Mouse (Mus musculus): Measurements from ENCODE around the gene Olfr1418. TPM values are rescaled to one million over a fixed set of nuclear protein-coding genes. Genes with fewer than 3 reads are reported as not detected.

The Olfr1418 gene
- polyA plus RNA-seq, 1 experiment from 2014 or later: not detected

DNA sequence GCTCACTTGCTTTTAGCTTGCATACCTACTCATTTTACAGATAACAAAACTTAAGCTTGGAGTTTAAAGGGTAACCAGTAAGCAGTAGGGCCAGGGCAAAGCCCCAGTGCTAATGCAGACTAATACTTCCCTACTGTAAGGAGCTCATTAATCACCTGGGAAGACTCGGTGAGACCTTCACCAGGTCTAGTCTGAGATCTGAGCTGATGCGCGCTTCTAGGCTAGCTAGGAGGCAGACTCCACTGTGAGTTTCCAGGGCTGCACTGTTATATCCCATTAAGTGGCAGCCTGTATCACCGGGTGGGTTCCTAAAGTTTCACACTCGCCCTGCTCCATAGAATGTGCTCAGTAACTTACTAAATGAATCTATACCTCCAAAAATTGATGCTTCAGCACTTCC is 43.3 kb downstream of the Olfr1418 start:
- peaks cover 2% of the 10 kb centered on the region for H3K4me1 ChIP-seq (ENCODE audit: control insufficient read depth, insufficient read depth, low read length)
- WGBS: 9% methylated on average over 5 of the region's 5 CpGs
- ATAC-seq (replicated peaks; ENCODE audit: insufficient number of reproducible peaks, low FRiP score, low TSS enrichment, low read depth): no peak
- H3K27ac ChIP-seq (replicated peaks; ENCODE audit: low read depth, low read length): no peak overlapping the region
- no peaks in the 10 kb centered on the region for H3K36me3 ChIP-seq (replicated peaks; ENCODE audit: control insufficient read depth, insufficient read depth, low read depth, low read length)
- H3K4me2 ChIP-seq (ENCODE audit: low read depth, low read length): 0 out of 2 replicates have a peak overlapping the region, but pooled peaks have one; percentile 13
- H3K27me3 ChIP-seq (ENCODE audit: control insufficient read depth, insufficient read depth, low read length): peaks cover 18% of the 10 kb centered on the region
- no peaks in the 10 kb centered on the region for H3K9me3 ChIP-seq (replicated peaks; ENCODE audit: control insufficient read depth, low read length)
- no peak overlapping the region for H3K9ac ChIP-seq (replicated peaks; ENCODE audit: low read length)
- DNase-seq (ENCODE audit: low spot score): no peak
- H3K4me3 ChIP-seq (ENCODE audit: low read depth, low read length): no peak overlapping the region; the same call in 1 of the 2 replicates

DNA sequence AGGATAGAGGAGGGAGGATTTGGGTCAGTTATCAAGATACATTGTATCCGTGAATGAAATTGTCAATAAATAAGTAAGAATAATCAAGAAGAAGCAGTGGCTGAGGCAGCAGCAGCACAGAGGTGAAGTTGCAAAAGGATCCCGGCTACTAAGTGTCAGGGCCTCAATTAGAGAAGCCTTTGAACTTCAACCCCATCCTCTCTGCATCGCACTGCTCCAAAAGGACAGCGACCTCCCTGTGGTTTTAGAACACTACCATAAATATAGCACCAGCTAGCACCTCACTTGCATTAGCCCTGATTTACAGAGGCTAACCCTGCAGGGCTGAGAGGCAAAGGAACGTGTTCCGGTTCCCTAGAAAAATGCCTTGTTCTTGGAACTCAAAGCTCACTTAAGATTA is 44.2 kb downstream of the Olfr1418 start:
- DNase-seq (ENCODE audit: low spot score) (no peak), ATAC-seq (replicated peaks; ENCODE audit: insufficient number of reproducible peaks, low FRiP score, low TSS enrichment, low read depth) (no peak)
- no peak overlapping the region for H3K9ac ChIP-seq (replicated peaks; ENCODE audit: low read length)
- no peak overlapping the region for H3K4me2 ChIP-seq (ENCODE audit: low read depth, low read length)
- no peak overlapping the region for H3K27ac ChIP-seq (replicated peaks; ENCODE audit: low read depth, low read length)
- WGBS: 43% methylated on average over 6 of the region's 6 CpGs
- H3K36me3 ChIP-seq (replicated peaks; ENCODE audit: control insufficient read depth, insufficient read depth, low read depth, low read length): no peaks in the 10 kb centered on the region
- no peak overlapping the region for H3K4me3 ChIP-seq (ENCODE audit: low read depth, low read length)
- H3K9me3 ChIP-seq (replicated peaks; ENCODE audit: control insufficient read depth, low read length): no peaks in the 10 kb centered on the region
- H3K27me3 ChIP-seq (ENCODE audit: control insufficient read depth, insufficient read depth, low read length): peaks cover 18% of the 10 kb centered on the region
- H3K4me1 ChIP-seq (ENCODE audit: control insufficient read depth, insufficient read depth, low read length): peaks cover 2% of the 10 kb centered on the region

DNA sequence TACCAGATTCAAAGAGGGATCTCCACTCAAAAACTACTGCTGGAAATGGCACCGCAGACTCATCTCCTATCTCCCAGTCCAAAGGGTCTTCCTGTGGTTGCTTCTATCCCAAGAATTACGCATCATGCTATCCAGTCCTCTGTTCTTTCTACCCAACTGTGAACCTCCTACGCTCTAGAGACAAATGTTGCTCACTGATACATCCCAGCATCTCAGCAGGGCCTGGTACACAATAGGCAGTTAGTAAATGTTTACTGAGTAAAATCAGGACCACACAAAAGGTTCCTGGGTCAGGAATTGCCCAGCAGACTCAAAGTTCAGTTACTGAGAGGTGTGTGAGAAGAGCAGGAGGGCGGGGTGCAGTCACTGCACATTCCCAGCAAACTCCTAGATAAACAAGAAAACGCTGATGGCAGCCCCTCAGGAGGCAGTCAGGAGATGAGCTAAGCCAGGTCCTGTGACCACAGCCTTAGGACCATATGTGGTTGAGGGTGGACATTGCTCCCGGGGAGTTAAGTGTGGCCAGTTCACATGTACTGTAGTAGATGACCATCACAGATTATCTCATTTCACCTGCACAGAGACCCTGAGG is 46.0 kb downstream of the Olfr1418 start:
- H3K9me3 ChIP-seq (replicated peaks; ENCODE audit: control insufficient read depth, low read length): no peaks in the 10 kb centered on the region
- H3K4me2 ChIP-seq (ENCODE audit: low read depth, low read length): no peak overlapping the region
- peaks cover 2% of the 10 kb centered on the region for H3K4me1 ChIP-seq (ENCODE audit: control insufficient read depth, insufficient read depth, low read length)
- DNase-seq (ENCODE audit: low spot score) (no peak), ATAC-seq (replicated peaks; ENCODE audit: insufficient number of reproducible peaks, low FRiP score, low TSS enrichment, low read depth) (no peak)
- H3K27me3 ChIP-seq (ENCODE audit: control insufficient read depth, insufficient read depth, low read length): peaks cover 18% of the 10 kb centered on the region
- no peak overlapping the region for H3K27ac ChIP-seq (replicated peaks; ENCODE audit: low read depth, low read length)
- no peak overlapping the region for H3K4me3 ChIP-seq (ENCODE audit: low read depth, low read length)
- WGBS: 80% methylated on average over 6 of the region's 6 CpGs
- no peak overlapping the region for H3K9ac ChIP-seq (replicated peaks; ENCODE audit: low read length)
- H3K36me3 ChIP-seq (replicated peaks; ENCODE audit: control insufficient read depth, insufficient read depth, low read depth, low read length): no peaks in the 10 kb centered on the region

DNA sequence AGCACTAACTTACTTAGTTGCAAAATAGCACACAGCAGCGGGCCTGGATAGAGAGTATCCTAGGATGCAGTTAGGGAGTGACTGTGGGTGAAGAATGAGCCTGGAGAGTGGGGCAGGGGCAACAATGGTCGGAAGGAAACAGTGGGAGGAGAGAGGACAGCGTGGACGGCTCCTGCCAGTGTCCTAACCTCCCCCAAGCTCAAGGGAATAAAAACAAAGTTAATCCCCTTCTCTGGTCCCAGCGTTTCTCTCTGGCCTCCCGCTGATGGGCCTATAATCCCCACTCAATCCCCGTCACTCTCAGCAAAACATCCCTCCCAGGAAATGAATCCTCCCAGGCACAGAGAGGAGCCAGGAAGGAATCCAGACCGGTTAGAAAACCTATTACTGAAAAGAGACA is 47.2 kb downstream of the Olfr1418 start:
- Histone ChIP-seq H3K9me3 (replicated peaks; ENCODE audit: control insufficient read depth, low read length) (no peaks in the 10 kb centered on the region), H3K27me3 (ENCODE audit: control insufficient read depth, insufficient read depth, low read length) (peaks cover 10% of the 10 kb centered on the region), H3K4me2 (ENCODE audit: low read depth, low read length) (no peak overlapping the region), H3K4me3 (ENCODE audit: low read depth, low read length) (no peak overlapping the region), H3K27ac (replicated peaks; ENCODE audit: low read depth, low read length) (no peak overlapping the region), H3K4me1 (ENCODE audit: control insufficient read depth, insufficient read depth, low read length) (peaks cover 2% of the 10 kb centered on the region), H3K9ac (replicated peaks; ENCODE audit: low read length) (no peak overlapping the region), H3K36me3 (replicated peaks; ENCODE audit: control insufficient read depth, insufficient read depth, low read depth, low read length) (no peaks in the 10 kb centered on the region)
- WGBS: 12% methylated on average over 8 of the region's 8 CpGs
- ATAC-seq (replicated peaks; ENCODE audit: insufficient number of reproducible peaks, low FRiP score, low TSS enrichment, low read depth): no peak
- DNase-seq (ENCODE audit: low spot score): no peak

DNA sequence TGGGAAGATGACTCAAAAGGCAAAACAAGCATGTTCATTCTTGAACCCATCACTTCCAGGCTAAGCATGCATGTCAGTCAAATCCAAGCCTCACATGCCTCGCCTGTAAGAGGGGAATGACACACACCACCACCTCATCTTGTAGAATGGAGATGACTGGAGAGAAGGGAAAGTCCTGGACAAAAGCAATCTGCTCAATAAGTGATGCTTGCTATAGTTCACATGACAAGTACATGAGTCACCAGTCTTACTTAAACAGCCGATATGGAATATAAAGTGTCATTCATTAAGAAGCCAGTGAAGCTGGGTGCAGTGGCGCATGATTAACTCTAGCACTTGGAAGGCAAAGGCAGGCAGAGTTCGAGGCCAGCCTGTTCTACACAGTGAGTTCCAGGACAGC is 47.7 kb downstream of the Olfr1418 start:
- Histone ChIP-seq H3K4me2 (ENCODE audit: low read depth, low read length) (no peak overlapping the region), H3K36me3 (replicated peaks; ENCODE audit: control insufficient read depth, insufficient read depth, low read depth, low read length) (no peaks in the 10 kb centered on the region), H3K9me3 (replicated peaks; ENCODE audit: control insufficient read depth, low read length) (no peaks in the 10 kb centered on the region), H3K27ac (replicated peaks; ENCODE audit: low read depth, low read length) (no peak overlapping the region), H3K4me1 (ENCODE audit: control insufficient read depth, insufficient read depth, low read length) (peaks cover 1% of the 10 kb centered on the region), H3K27me3 (ENCODE audit: control insufficient read depth, insufficient read depth, low read length) (peaks cover 5% of the 10 kb centered on the region), H3K4me3 (ENCODE audit: low read depth, low read length) (no peak overlapping the region), H3K9ac (replicated peaks; ENCODE audit: low read length) (no peak overlapping the region)
- ATAC-seq (replicated peaks; ENCODE audit: insufficient number of reproducible peaks, low FRiP score, low TSS enrichment, low read depth): no peak
- WGBS: 78% methylated on average over 4 of the region's 4 CpGs
- DNase-seq (ENCODE audit: low spot score): no peak

DNA sequence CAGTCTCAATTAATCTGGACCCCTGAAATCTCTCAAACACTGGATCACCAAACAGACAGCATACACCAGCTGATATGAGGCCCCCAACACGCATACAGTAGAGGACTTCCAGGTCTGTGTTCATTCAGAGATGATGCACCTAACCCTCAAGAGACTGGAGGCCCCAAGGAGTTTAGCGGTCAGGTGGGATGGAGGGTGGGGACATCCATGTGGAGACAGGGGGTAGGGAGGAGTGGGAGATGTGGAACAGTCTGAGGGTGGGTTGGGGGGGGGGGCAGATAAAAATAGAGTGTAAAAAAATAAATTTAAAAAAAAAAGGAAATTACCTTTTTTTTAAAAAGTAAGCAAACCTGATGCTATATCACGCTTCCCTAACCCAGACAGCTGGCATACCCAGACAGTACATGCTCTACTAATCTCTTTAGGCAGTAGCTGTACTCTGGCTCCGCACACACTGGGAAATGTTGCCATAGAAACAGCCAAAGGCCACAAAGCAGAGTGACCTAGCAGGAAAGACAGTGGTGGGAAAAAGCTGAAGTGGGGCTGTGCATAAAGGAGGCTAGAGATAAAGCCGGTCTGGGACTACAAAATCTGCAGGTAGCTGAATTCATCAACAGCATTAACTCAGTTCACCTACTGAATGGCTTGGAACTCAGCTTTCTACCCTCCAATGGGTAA is 49.0 kb downstream of the Olfr1418 start:
- DNase-seq (ENCODE audit: low spot score): peak; percentile 54
- Histone ChIP-seq H3K9ac (replicated peaks; ENCODE audit: low read length) (no peak overlapping the region), H3K4me1 (ENCODE audit: control insufficient read depth, insufficient read depth, low read length) (no peaks in the 10 kb centered on the region), H3K9me3 (replicated peaks; ENCODE audit: control insufficient read depth, low read length) (no peaks in the 10 kb centered on the region), H3K4me2 (ENCODE audit: low read depth, low read length) (no peak overlapping the region), H3K27me3 (ENCODE audit: control insufficient read depth, insufficient read depth, low read length) (no peaks in the 10 kb centered on the region; the same call in 1 of the 2 replicates), H3K4me3 (ENCODE audit: low read depth, low read length) (no peak overlapping the region), H3K27ac (replicated peaks; ENCODE audit: low read depth, low read length) (no peak overlapping the region), H3K36me3 (replicated peaks; ENCODE audit: control insufficient read depth, insufficient read depth, low read depth, low read length) (no peaks in the 10 kb centered on the region)
- ATAC-seq (replicated peaks; ENCODE audit: insufficient number of reproducible peaks, low FRiP score, low TSS enrichment, low read depth): peak; percentile 84
- 47% methylated on average over 5 of the region's 5 CpGs for WGBS

DNA sequence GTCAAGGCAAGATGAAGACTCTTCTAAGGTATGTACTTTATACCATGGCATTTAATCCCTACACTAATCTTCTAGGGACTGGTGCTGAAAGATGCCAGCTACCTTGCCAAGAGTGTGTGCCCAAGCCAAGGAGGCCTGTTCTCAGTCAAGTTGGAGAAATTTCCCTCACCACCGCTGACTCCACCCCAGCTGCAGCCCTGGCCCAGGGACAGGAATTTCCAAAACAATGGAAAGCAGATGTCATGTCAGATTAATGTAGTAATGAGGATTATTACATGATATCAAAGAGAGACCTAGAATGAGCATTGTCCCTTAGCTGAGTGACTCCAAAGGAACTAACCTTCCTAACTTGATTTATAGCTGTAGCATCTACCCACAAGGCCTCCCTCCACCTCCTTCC is 50.0 kb downstream of the Olfr1418 start:
- no peaks in the 10 kb centered on the region for H3K27me3 ChIP-seq (ENCODE audit: control insufficient read depth, insufficient read depth, low read length)
- no peak for ATAC-seq (replicated peaks; ENCODE audit: insufficient number of reproducible peaks, low FRiP score, low TSS enrichment, low read depth)
- no peak for DNase-seq (ENCODE audit: low spot score)
- H3K4me3 ChIP-seq (ENCODE audit: low read depth, low read length): no peak overlapping the region
- 69% methylated on average over 1 of the region's 1 CpGs for WGBS
- no peak overlapping the region for H3K9ac ChIP-seq (replicated peaks; ENCODE audit: low read length)
- no peaks in the 10 kb centered on the region for H3K36me3 ChIP-seq (replicated peaks; ENCODE audit: control insufficient read depth, insufficient read depth, low read depth, low read length)
- no peak overlapping the region for H3K4me2 ChIP-seq (ENCODE audit: low read depth, low read length)
- no peaks in the 10 kb centered on the region for H3K4me1 ChIP-seq (ENCODE audit: control insufficient read depth, insufficient read depth, low read length)
- H3K9me3 ChIP-seq (replicated peaks; ENCODE audit: control insufficient read depth, low read length): no peaks in the 10 kb centered on the region
- no peak overlapping the region for H3K27ac ChIP-seq (replicated peaks; ENCODE audit: low read depth, low read length)

DNA sequence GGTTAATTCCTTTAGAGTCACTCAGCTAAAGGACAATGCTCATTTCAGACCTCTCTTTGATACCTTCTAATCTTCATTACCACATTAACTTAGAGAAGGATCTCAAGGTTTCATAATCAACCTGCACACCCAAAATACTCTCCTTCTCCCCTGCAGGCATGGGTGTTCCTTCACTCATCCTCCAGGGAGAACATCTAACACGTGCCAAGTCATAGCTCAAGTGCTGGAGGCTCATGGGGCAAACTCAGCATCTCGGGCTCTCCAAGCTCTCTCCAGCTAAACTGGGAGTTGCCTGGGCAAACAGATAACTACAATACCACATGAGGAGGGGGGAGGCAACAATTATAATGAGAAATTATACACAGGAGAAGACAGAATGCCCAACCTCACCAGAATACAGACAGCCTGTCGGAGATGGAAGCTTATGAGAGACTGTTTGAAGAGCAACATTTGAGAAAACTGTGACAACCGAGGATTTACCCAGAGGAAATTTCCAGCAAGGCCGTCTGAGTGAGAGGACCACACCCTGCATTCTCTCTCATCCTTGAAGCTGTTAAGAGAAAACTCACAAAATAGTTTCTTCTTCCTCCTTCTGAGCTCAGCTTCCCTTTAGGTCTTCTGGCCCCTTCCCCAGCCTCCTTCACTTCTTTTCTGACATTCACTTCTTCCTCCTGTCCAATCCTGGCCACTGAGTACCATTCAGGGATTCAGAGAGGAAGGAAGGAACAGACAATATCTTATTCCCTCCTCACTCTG is 50.7 kb downstream of the Olfr1418 start:
- H3K4me2 ChIP-seq (ENCODE audit: low read depth, low read length): no peak overlapping the region
- DNase-seq (ENCODE audit: low spot score) (no peak), ATAC-seq (replicated peaks; ENCODE audit: insufficient number of reproducible peaks, low FRiP score, low TSS enrichment, low read depth) (no peak)
- H3K4me1 ChIP-seq (ENCODE audit: control insufficient read depth, insufficient read depth, low read length): no peaks in the 10 kb centered on the region
- H3K9ac ChIP-seq (replicated peaks; ENCODE audit: low read length): no peak overlapping the region
- no peak overlapping the region for H3K27ac ChIP-seq (replicated peaks; ENCODE audit: low read depth, low read length)
- no peaks in the 10 kb centered on the region for H3K27me3 ChIP-seq (ENCODE audit: control insufficient read depth, insufficient read depth, low read length)
- WGBS: 82% methylated on average over 5 of the region's 5 CpGs
- H3K9me3 ChIP-seq (replicated peaks; ENCODE audit: control insufficient read depth, low read length): no peaks in the 10 kb centered on the region
- no peaks in the 10 kb centered on the region for H3K36me3 ChIP-seq (replicated peaks; ENCODE audit: control insufficient read depth, insufficient read depth, low read depth, low read length)
- H3K4me3 ChIP-seq (ENCODE audit: low read depth, low read length): no peak overlapping the region
